Mouse (Mus musculus): ENCODE measurements around the gene Piezo1. TPM values are rescaled to one million over a fixed set of nuclear protein-coding genes. Genes with fewer than 3 reads are reported as not detected.

Piezo1 gene
- total and polyA plus RNA-seq, 3 experiments: 21.1 to 59.7 (median 41.6) TPM

DNA sequence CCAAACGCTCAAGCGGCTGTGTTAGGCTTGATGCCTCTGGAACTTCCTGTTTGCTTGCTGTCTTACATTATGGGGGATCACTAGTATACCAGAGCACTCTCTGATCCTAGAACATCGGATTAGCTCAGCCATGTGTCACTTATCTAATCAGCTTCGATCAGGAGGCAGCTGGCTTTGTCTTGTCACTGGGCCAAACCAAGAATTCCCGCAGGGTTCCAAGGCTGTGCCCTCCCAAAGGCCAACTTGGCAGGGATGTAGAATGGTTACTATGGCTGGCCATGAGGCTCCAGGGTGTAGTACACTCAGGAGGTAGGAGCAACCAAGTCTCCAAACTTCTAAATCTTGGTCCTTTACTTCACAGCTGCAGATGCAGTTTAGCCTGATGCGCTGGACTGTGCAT is 15.6 kb upstream of the Piezo1 start:
- dilution Hi-C loops (cut with MboI; ENCODE audit: extremely low pct_ligation_motif_present, extremely low pct_unique_long_range_greater_than_20kb, low sequenced_read_pairs): no loop called here
- Histone ChIP-seq H3K9me3 (replicated peaks; ENCODE audit: low read length) (peaks cover 5% of the 10 kb centered on the region), H3K4me1 (ENCODE audit: control insufficient read depth in 1 of 2, insufficient read depth in 2 of 2) (peaks cover 7 to 27% of the 10 kb centered on the region in 2 experiments; a peak in 2 of 4 replicates), H3K27me3 (replicated peaks) (no peaks in the 10 kb centered on the region), H3K79me2 (replicated peaks; ENCODE audit: control insufficient read depth, extremely low read depth, insufficient read depth, poor library complexity, severe bottlenecking) (peaks cover 13% of the 10 kb centered on the region), H3K4me3 (replicated peaks in 1 of 3; ENCODE audit: low read depth in 2 of 3, low read length in 2 of 3, poor library complexity in 1 of 3) (peak overlapping the region; percentile 74 to 99 (median 80)), H3K36me3 (replicated peaks in 1 of 2; ENCODE audit: control insufficient read depth in 1 of 2, insufficient read depth in 1 of 2, low read length in 1 of 2) (peaks cover 26 to 50% of the 10 kb centered on the region in 2 experiments), H3K27ac (ENCODE audit: insufficient read depth, low read depth) (peak overlapping the region; percentile 75), H3K4me2 (ENCODE audit: insufficient read depth, low read depth, poor library complexity, severe bottlenecking) (peak overlapping the region; percentile 39), H3K9ac (ENCODE audit: insufficient read depth, low read depth) (peak overlapping the region; percentile 56; the same call in 1 of the 2 replicates)
- DNase-seq (ENCODE audit: extremely low read depth): no peak
- TF ChIP-seq POLR2A (IDR thresholded peaks at IDR 0.05; ENCODE audit: low read depth, low read length) (no peak), UBTF (IDR thresholded peaks at IDR 0.05; ENCODE audit: low read depth, low read length) (no peak), TBP (conservative IDR thresholded peaks at IDR 0.05; ENCODE audit: low read depth, low read length) (no peak), MXI1 (IDR thresholded peaks at IDR 0.05; ENCODE audit: low read depth, low read length) (no peak), USF1 (IDR thresholded peaks at IDR 0.05; ENCODE audit: low read depth, low read length) (no peak), ZMIZ1 (IDR thresholded peaks at IDR 0.05; ENCODE audit: low read depth, low read length) (no peak), MAFK (IDR thresholded peaks at IDR 0.05; ENCODE audit: insufficient replicate concordance, low read length) (no peak), MYC (IDR thresholded peaks at IDR 0.05; ENCODE audit: low read depth, low read length) (no peak), ZNF384 (IDR thresholded peaks at IDR 0.05; ENCODE audit: low read depth, low read length) (no peak), ETS1 (conservative IDR thresholded peaks at IDR 0.05; ENCODE audit: low read depth, low read length) (no peak), EP300 (IDR thresholded peaks at IDR 0.05; ENCODE audit: low read length) (no peak), ELF1 (IDR thresholded peaks at IDR 0.05; ENCODE audit: low read depth, low read length) (no peak), PAX5 (IDR thresholded peaks at IDR 0.05; ENCODE audit: low read length) (no peak)
- in situ Hi-C loops (cut with MboI; ENCODE audit: low pct_ligation_motif_present, low pct_unique_long_range_greater_than_20kb, low sequenced_read_pairs): no loop called here

DNA sequence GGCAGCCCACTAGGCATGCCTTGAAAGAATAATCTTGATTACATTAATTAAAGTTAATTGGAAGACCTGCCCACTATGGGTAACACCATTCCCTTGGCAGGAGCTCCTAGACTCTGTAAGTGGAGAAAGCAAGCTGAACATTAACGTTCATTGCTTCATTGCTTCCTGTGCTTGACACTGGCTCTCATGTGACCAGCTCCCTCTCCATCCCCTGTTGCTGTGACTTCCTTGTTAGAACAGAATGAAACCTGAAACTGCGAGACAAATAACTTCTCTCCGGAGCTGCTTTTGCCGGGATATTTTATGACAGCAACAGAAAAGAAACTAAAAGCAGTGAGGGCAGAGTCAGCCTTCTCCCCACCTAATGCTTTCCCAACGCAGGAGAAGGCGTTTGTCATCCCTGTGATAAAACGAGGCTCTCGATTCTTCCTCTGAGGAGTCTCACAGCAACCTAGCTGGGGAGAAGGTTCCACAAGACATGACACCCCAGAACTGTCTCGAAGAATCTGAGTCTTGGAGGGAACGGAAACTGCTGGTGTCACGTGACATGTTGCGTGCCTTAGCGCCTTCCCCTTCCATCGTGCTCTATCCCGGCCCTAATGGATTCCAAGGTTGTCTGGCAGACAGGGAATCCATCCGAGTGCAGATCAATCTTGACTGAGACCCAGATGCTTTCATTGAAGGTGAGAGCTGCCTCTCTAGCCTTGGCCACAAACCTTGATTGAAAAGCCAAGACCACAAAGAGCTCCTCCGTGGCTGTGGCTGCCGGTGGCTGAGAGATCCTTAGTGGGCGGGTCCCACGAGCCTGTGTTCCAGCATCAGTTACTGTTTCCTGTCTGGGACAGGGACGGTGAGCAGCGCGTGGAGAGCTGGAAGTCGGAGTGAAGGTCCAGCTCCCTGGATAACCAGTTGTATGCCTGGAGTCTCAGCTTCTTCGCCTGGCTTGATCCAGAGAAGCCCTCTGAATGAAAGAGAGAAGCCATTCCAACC is 13.5 kb upstream of the Piezo1 start:
- dilution Hi-C loops (cut with MboI; ENCODE audit: extremely low pct_ligation_motif_present, extremely low pct_unique_long_range_greater_than_20kb, low sequenced_read_pairs) (no loop called here), in situ Hi-C loops (cut with MboI; ENCODE audit: low pct_ligation_motif_present, low pct_unique_long_range_greater_than_20kb, low sequenced_read_pairs) (no loop called here)
- TF ChIP-seq ZC3H11A (IDR thresholded peaks at IDR 0.05; ENCODE audit: low read depth, low read length): no peak
- no peak for TF ChIP-seq ZMIZ1 (IDR thresholded peaks at IDR 0.05; ENCODE audit: low read depth, low read length)
- TF ChIP-seq ELF1 (IDR thresholded peaks at IDR 0.05; ENCODE audit: low read depth, low read length): no peak
- TF ChIP-seq JUND (conservative IDR thresholded peaks at IDR 0.05; ENCODE audit: low read depth, low read length): no peak
- no peak for TF ChIP-seq BHLHE40 (IDR thresholded peaks at IDR 0.05; ENCODE audit: low read depth, low read length)
- TF ChIP-seq MAZ (IDR thresholded peaks at IDR 0.05; ENCODE audit: low read depth, low read length): no peak
- TF ChIP-seq UBTF (IDR thresholded peaks at IDR 0.05; ENCODE audit: low read depth, low read length): no peak
- Histone ChIP-seq H3K4me2 (ENCODE audit: insufficient read depth, low read depth, poor library complexity, severe bottlenecking) (no peak overlapping the region), H3K4me1 (ENCODE audit: control insufficient read depth in 1 of 2, insufficient read depth in 2 of 2) (peaks cover 7 to 24% of the 10 kb centered on the region in 2 experiments; a peak in 2 of 4 replicates), H3K27ac (ENCODE audit: insufficient read depth, low read depth) (no peak overlapping the region), H3K36me3 (replicated peaks in 1 of 2; ENCODE audit: control insufficient read depth in 1 of 2, insufficient read depth in 1 of 2, low read length in 1 of 2) (peaks cover 5 to 29% of the 10 kb centered on the region in 2 experiments), H3K4me3 (replicated peaks in 1 of 3; ENCODE audit: low read depth in 2 of 3, low read length in 2 of 3, poor library complexity in 1 of 3) (no peak overlapping the region), H3K9me3 (replicated peaks; ENCODE audit: low read length) (peaks cover 5% of the 10 kb centered on the region), H3K9ac (ENCODE audit: insufficient read depth, low read depth) (no peak overlapping the region), H3K27me3 (replicated peaks) (no peaks in the 10 kb centered on the region), H3K79me2 (replicated peaks; ENCODE audit: control insufficient read depth, extremely low read depth, insufficient read depth, poor library complexity, severe bottlenecking) (peaks cover 11% of the 10 kb centered on the region)
- DNase-seq (ENCODE audit: extremely low read depth): no peak
